Mouse (Mus musculus) forebrain, embryonic 12.5 days (tissue): ENCODE measurements around the gene Serpina11. TPM values are rescaled to one million over a fixed set of nuclear protein-coding genes. Genes with fewer than 3 reads are reported as not detected.
"Not testable (repeated sequence)": the region's sequence is repeated elsewhere in the genome, so short reads cannot be mapped to it uniquely, and the experiment has no call there.

ENCODE experiments used
- ATAC-seq: fragments of 200-750 bp; cut with Nextera tagmentation; 2 replicates; pipeline ENCODE4 v1.8.0; 2017; ENCODE audit warnings: moderate TSS enrichment; ENCODE audit not compliant: low FRiP score
- H3K27ac ChIP-seq: fragments of 300-500 bp; sonication (generic); 2 replicates; pipeline ENCODE4 v1.5.1; 2016; ENCODE audit warnings: mild to moderate bottlenecking
- H3K27me3 ChIP-seq: fragments of 300-500 bp; sonication (generic); 2 replicates; pipeline ENCODE4 v1.6.1; 2016; ENCODE audit warnings: mild to moderate bottlenecking
- H3K36me3 ChIP-seq: fragments of 300-500 bp; sonication (generic); replicated peaks from 2 replicates; pipeline ENCODE4 v1.6.1; 2016; ENCODE audit warnings: mild to moderate bottlenecking
- H3K4me1 ChIP-seq: fragments of 300-500 bp; sonication (generic); 2 replicates; pipeline ENCODE4 v1.6.1; 2016
- H3K4me2 ChIP-seq: fragments of 300-500 bp; sonication (generic); 2 replicates; pipeline ENCODE4 v1.6.1; 2016; ENCODE audit warnings: mild to moderate bottlenecking, moderate library complexity
- H3K4me3 ChIP-seq: fragments of 300-500 bp; sonication (generic); replicated peaks from 2 replicates; pipeline ENCODE4 v1.5.1; 2016; ENCODE audit warnings: mild to moderate bottlenecking
- H3K9ac ChIP-seq: fragments of 300-500 bp; sonication (generic); 2 replicates; pipeline ENCODE4 v1.6.1; 2016; ENCODE audit warnings: mild to moderate bottlenecking
- H3K9me3 ChIP-seq: fragments of 300-500 bp; sonication (generic); 2 replicates; pipeline ENCODE4 v1.6.1; 2016
- WGBS: fragments of 180-500 bp; shearing (Covaris S2); methylation state at CpG from one replicate; pipeline ENCODE4 v1.1.7; 2016; 5-methylcytosine and 5-hydroxymethylcytosine counted together
- polyA plus RNA-seq: library from polyadenylated mRNA; unstranded; fragments of >200 nt; fragmentation: Nextera tagmentation; extraction: Ambion mirVana; gene quantifications from 2 replicates; pipeline ENCODE4 v1.2.1, GENCODE M21; 2016

The Serpina11 gene
- polyA plus RNA-seq, 1 experiment from 2014 or later, result not detected

DNA sequence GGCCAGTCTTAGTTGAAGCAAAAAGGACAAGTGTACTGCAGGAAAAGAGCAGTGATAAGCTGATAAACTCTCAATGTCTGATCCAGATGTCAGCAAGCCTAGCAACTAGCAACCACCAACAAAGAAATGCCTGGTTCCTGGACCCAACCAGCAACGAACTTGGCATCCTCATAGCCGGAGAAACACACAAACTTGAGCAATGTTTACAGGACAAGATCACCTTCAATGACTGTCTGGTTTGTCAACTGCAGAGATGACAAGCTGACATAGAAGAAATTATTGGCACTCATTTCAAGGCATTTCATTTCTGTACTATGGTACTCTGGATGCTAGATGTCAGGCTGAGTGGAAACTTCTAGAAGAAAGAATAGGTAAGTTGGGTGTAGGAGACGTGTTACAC, 23.0 kb downstream of the Serpina11 start:
- 73% methylated on average over 3 of the region's 3 CpGs for WGBS
- no peak overlapping the region for H3K9ac ChIP-seq
- no peaks in the 10 kb centered on the region for H3K4me1 ChIP-seq
- H3K4me3 ChIP-seq, result no peak overlapping the region
- no peak overlapping the region for H3K4me2 ChIP-seq
- H3K9me3 ChIP-seq, result peaks cover 8% of the 10 kb centered on the region
- no peaks in the 10 kb centered on the region for H3K36me3 ChIP-seq
- H3K27ac ChIP-seq, result no peak overlapping the region
- no peak for ATAC-seq
- no peaks in the 10 kb centered on the region for H3K27me3 ChIP-seq

DNA sequence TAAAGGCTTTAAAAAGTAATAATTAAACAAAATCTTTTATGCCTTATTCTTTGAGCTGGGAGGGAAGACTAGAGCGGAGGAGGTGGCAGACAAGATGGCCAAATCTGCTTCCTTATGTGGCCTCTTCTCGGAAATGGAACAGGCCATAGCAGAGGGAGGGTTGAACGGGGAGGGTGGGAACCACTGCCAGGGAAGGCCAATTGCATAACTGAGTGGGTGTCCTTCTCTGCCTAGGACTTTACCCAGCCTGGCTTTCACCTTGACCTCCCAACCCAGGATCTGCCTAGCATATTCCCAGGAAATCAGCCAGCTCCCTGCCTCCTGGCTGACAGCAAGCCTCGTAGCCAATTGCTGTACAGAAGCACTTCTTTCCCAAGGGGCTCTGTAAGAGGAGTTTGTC, 26.5 kb downstream of the Serpina11 start:
- H3K9ac ChIP-seq, result no peak overlapping the region
- no peaks in the 10 kb centered on the region for H3K4me1 ChIP-seq
- H3K4me2 ChIP-seq, result no peak overlapping the region
- ATAC-seq, result no peak
- peaks cover 8% of the 10 kb centered on the region for H3K9me3 ChIP-seq
- H3K4me3 ChIP-seq, result no peak overlapping the region
- no peaks in the 10 kb centered on the region for H3K36me3 ChIP-seq
- no peak overlapping the region for H3K27ac ChIP-seq
- WGBS, result 95% methylated on average over 4 of the region's 4 CpGs
- H3K27me3 ChIP-seq, result no peaks in the 10 kb centered on the region

DNA sequence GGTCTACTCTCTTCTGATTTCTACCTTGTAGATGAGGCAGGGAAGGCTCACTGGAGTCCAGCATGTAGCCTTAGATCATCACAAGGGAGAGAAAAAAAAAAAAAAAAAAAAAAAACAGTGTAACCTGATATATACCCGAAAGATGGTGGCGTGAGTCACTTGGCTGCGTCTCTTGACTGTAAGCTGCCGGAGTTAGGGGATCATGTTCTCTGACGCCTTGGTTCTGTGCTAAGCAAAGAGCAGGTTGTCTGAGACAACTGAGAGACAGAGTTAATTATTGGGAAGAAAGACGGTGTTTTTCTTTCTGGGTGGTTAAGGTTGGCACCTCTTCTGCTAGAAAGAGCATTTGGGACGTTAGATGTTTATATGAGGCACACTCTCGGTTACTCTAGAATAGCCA, 26.9 kb downstream of the Serpina11 start:
- H3K9ac ChIP-seq, result no peak overlapping the region
- H3K36me3 ChIP-seq, result no peaks in the 10 kb centered on the region
- WGBS, result 91% methylated on average over 8 of the region's 8 CpGs
- H3K4me2 ChIP-seq, result no peak overlapping the region
- no peak for ATAC-seq
- H3K9me3 ChIP-seq, result peaks cover 8% of the 10 kb centered on the region
- H3K4me3 ChIP-seq, result no peak overlapping the region
- H3K27ac ChIP-seq, result no peak overlapping the region
- H3K27me3 ChIP-seq, result no peaks in the 10 kb centered on the region
- H3K4me1 ChIP-seq, result no peaks in the 10 kb centered on the region

DNA sequence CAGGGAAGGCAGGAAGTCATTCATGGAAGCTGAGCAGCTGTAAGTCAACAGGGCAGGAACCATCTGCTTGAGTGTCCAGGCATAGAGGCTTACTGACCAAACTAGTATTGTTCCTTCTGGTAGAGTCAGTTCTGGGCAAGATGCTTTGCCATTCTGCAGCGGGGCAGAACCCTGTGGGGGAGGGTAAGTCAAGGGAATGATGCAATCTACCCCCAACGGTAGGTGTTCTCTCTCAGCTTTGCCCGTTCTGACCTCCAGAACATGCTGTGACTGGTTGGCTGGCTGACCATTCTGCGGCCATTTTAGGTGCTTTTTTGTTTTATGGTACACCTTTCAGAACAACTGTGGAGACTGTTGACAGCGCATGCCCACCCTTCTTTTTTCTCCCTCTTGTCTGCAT, 27.4 kb downstream of the Serpina11 start:
- no peak for ATAC-seq
- peaks cover 8% of the 10 kb centered on the region for H3K9me3 ChIP-seq
- no peak overlapping the region for H3K4me3 ChIP-seq
- WGBS, result 84% methylated on average over 5 of the region's 5 CpGs
- no peak overlapping the region for H3K27ac ChIP-seq
- H3K4me2 ChIP-seq, result no peak overlapping the region
- H3K4me1 ChIP-seq, result no peaks in the 10 kb centered on the region
- no peaks in the 10 kb centered on the region for H3K36me3 ChIP-seq
- H3K9ac ChIP-seq, result no peak overlapping the region
- H3K27me3 ChIP-seq, result no peaks in the 10 kb centered on the region

DNA sequence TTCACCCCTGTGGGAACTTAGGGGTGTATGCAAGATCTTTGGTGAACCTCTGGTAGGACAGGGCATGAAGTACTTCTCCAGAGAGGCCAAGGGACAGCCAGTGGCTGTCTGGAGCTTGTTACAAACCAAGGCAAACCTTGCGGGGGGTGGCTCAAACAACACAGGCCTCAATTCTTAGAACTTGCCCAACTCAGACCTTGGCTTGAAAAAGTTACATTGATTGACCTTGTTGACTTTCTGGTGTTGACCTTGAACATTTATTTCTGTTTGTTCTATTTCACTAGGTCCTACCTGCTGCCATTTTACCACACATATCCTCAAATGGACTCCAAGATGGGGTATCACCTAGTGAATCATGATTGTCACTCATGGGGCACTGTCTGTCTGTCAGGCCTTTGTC, 28.0 kb downstream of the Serpina11 start:
- Histone ChIP-seq H3K27me3 (no peaks in the 10 kb centered on the region), H3K27ac (no peak overlapping the region), H3K9ac (no peak overlapping the region), H3K4me3 (no peak overlapping the region), H3K36me3 (no peaks in the 10 kb centered on the region), H3K4me1 (no peaks in the 10 kb centered on the region), H3K9me3 (peaks cover 8% of the 10 kb centered on the region), H3K4me2 (no peak overlapping the region)
- 88% methylated on average over 1 of the region's 1 CpGs for WGBS
- ATAC-seq, result no peak

DNA sequence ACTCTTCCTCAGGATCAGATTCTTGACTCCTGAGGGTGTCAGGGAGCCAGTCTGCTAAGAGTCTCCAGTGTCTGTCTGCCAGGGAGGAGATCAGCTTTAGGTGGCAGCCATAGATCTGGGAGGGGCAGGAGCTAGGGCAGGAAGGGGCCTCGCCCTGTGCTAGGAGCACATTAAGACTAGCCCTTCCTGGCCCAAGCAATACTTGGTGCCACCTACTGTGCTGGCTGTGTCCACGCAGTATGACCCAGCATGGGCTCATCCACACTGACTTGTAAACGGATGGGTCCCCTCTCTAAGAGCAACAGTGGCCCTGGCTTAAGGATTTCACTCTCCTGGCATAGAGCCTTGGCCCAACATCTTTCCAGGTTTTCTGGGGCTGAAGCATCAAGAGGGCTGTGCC, 31.0 kb downstream of the Serpina11 start, which contains the start of gene Serpina1e:
Gene Serpina1e, minus strand, starts transcription at position 178 of the 400 bp plus-strand sequence.
- 80% methylated on average over 3 of the region's 3 CpGs for WGBS
- ATAC-seq, result no peak

DNA sequence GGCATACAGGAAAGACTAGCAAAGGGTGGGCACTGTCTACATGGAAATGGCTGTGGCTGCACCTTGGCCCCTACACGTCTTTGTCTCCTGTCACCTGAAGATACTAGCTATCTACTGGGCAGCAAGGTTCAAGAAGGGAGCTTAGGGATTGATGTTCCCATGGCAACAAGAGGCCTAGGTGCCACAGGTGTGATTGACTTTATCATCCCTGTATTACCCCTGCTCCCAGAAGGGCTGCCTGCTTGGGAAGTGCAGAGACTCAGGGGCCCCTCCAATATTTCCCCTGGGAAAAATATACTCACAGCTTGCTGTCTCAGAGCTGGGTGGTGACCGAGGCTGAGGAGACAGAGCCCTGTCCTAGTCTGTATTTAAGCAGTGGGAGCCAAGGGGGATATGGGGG, 33.2 kb downstream of the Serpina11 start:
- not testable (repeated sequence) for H3K27me3 ChIP-seq, ATAC-seq, H3K4me1 ChIP-seq, H3K4me2 ChIP-seq, H3K4me3 ChIP-seq, H3K36me3 ChIP-seq, H3K27ac ChIP-seq, H3K9me3 ChIP-seq, H3K9ac ChIP-seq
- 93% methylated on average over 2 of the region's 2 CpGs for WGBS

More for the DNA sequence above, 31.0 kb downstream of the Serpina11 start, which contains the start of gene Serpina1e:
- H3K9ac ChIP-seq, result no peak within 1 kb of the TSS
- no peaks in the 10 kb centered on the region for H3K36me3 ChIP-seq
- H3K9me3 ChIP-seq, result peaks cover 8% of the 10 kb centered on the region
- no peak within 1 kb of the TSS for H3K27ac ChIP-seq
- no peaks in the 10 kb centered on the region for H3K27me3 ChIP-seq
- H3K4me1 ChIP-seq, result no peaks in the 10 kb centered on the region
- H3K4me2 ChIP-seq, result no peak within 1 kb of the TSS
- H3K4me3 ChIP-seq, result no peak within 1 kb of the TSS

DNA sequence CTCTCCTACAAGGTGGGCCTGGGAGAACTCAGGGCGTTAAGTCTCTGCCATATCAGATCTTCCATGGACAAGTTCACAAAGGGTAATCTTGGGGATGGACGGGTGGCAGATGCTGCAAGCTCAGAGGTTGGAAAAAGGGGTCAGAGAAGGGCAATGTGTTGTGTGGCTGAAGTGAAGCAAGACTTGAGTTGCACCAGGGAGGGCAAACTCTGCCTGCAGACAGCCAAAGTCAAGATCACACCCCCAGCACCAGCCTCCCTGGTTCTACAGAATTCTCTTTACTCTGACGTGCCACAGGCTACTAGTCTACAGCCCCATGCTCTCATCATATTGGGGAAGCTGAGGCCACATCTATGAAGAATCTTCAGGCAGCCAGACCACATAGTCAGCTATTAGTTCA, 36.8 kb downstream of the Serpina11 start:
- H3K36me3 ChIP-seq, H3K9ac ChIP-seq, H3K4me1 ChIP-seq, H3K27me3 ChIP-seq, ATAC-seq, H3K9me3 ChIP-seq, H3K27ac ChIP-seq, H3K4me2 ChIP-seq, H3K4me3 ChIP-seq: not testable (repeated sequence)
- 83% methylated on average over 3 of the region's 3 CpGs for WGBS

DNA sequence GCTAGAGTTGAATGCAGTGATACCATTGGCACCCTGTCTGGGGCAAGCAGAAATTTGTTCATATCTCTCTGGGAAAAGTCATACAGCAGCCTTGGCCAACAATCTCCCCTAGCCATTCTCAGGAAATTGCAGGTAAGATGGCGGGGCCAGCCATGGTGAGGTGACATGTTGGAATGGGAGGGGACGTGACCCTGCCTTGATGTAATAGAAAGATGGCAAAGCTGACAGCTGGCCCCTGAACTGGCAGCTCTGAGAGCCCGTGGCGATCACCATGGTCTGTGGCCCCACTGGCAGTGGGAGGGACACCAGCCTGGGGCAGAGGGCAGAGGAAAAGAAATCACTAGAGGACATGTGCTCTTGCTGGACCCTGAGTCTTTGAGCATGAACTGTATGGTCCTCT, 43.5 kb downstream of the Serpina11 start:
- Histone ChIP-seq H3K9ac (no peak overlapping the region), H3K27me3 (no peaks in the 10 kb centered on the region), H3K27ac (no peak overlapping the region), H3K4me1 (no peaks in the 10 kb centered on the region), H3K9me3 (peaks cover 27% of the 10 kb centered on the region), H3K36me3 (no peaks in the 10 kb centered on the region), H3K4me2 (no peak overlapping the region), H3K4me3 (no peak overlapping the region)
- no peak for ATAC-seq
- WGBS, result 86% methylated on average over 4 of the region's 4 CpGs

Other genes starting within 250 kb of the Serpina11 start
- gene Serpina1d, start 216.4 kb downstream of the Serpina11 start, polyA plus RNA-seq, result not detected in 2 replicates
- not detected in 2 replicates for gene Serpina1b, start 159.6 kb downstream of the Serpina11 start, polyA plus RNA-seq
- gene Serpina1a, start 126.4 kb downstream of the Serpina11 start, polyA plus RNA-seq, result not detected in 2 replicates
- not detected in 2 replicates for gene Serpina1c, start 85.1 kb downstream of the Serpina11 start, polyA plus RNA-seq
- gene Serpina1e, start 31.0 kb downstream of the Serpina11 start, polyA plus RNA-seq, result not detected in 2 replicates
- gene Serpina9, start 23.8 kb upstream of the Serpina11 start, polyA plus RNA-seq, result not detected in 2 replicates
- not detected in 2 replicates for gene Serpina12, start 54.5 kb upstream of the Serpina11 start, polyA plus RNA-seq
- gene Serpina5, start 111.2 kb upstream of the Serpina11 start, polyA plus RNA-seq, result not detected in 2 replicates
- not detected in 2 replicates for gene Serpina3a, start 122.8 kb upstream of the Serpina11 start, polyA plus RNA-seq
- gene Serpina3b, start 138.0 kb upstream of the Serpina11 start, polyA plus RNA-seq, result not detected in 2 replicates
- gene Serpina3c, start 163.9 kb upstream of the Serpina11 start, polyA plus RNA-seq, result not detected in 2 replicates
- gene Serpina3f, start 224.6 kb upstream of the Serpina11 start, polyA plus RNA-seq, result 0.11 and 0.17 TPM in 2 replicates
- gene Serpina3g, start 246.3 kb upstream of the Serpina11 start, polyA plus RNA-seq, result not detected in 2 replicates